Mouse (Mus musculus) spleen, postnatal 4 days (tissue): ENCODE results near the gene Pim2.
A peak's percentile ranks its signal among the peaks of the same experiment; 100 is the strongest.

Experiments used
- DNase-seq, 2 experiments: peaks; one replicate each; pipeline ENCODE4 v3.0.0; 2022; ENCODE audit warnings: low spot score in 2 of 2

Pim2 gene

GRCm38 (mm10) chrX:7878007-7878419 lies at the start of gene Pim2:
Pim2 (plus strand) TSS chrX:7878262.
- peak; percentile 82 to 90 for DNase-seq

- DNase-seq = peak in 1 of 2 experiments; percentile 50
These were observed 40.9 kb upstream of the Pim2 start for GRCm38 (mm10) chrX:7837146-7837545.

- no peak for DNase-seq
These were observed 37.3 kb upstream of the Pim2 start for GRCm38 (mm10) chrX:7840842-7841162.

- peak; percentile 94 to 95 for DNase-seq
These were observed 36.6 kb upstream of the Pim2 start, which contains the start of gene Otud5 for GRCm38 (mm10) chrX:7841163-7842162. Otud5 (plus strand) TSS chrX:7841364.

GRCm38 (mm10) chrX:7842318-7842717 lies 35.7 kb upstream of the Pim2 start:
- peak; percentile 52 to 78 for DNase-seq

GRCm38 (mm10) chrX:7847845-7848244 lies 30.2 kb upstream of the Pim2 start:
- no peak for DNase-seq

- DNase-seq = peak; percentile 36 to 69
These were observed 23.5 kb upstream of the Pim2 start for GRCm38 (mm10) chrX:7854578-7854977.

GRCm38 (mm10) chrX:7859191-7859753 lies 18.8 kb upstream of the Pim2 start:
- no peak for DNase-seq

- DNase-seq = no peak
These were observed 14.9 kb upstream of the Pim2 start for GRCm38 (mm10) chrX:7863181-7863580.

GRCm38 (mm10) chrX:7864551-7864950 lies 13.5 kb upstream of the Pim2 start:
- DNase-seq = no peak

GRCm38 (mm10) chrX:7865343-7865742 lies 12.7 kb upstream of the Pim2 start:
- no peak for DNase-seq

- no peak for DNase-seq
These were observed 12.3 kb upstream of the Pim2 start for GRCm38 (mm10) chrX:7865786-7866185.

- no peak for DNase-seq
These were observed 10.9 kb upstream of the Pim2 start for GRCm38 (mm10) chrX:7867141-7867540.

- DNase-seq = no peak
These were observed 9.6 kb upstream of the Pim2 start for GRCm38 (mm10) chrX:7868506-7868905.

- DNase-seq = no peak
These were observed 8.2 kb upstream of the Pim2 start for GRCm38 (mm10) chrX:7869826-7870225.

GRCm38 (mm10) chrX:7878495-7878894 lies 433 bp downstream of the Pim2 start:
- peak in 1 of 2 experiments; percentile 72 for DNase-seq

GRCm38 (mm10) chrX:7879819-7880218 lies 1.8 kb downstream of the Pim2 start:
- DNase-seq = peak; percentile 58 to 78

GRCm38 (mm10) chrX:7883841-7884567 lies 5.9 kb downstream of the Pim2 start, which contains the start of gene Slc35a2:
Slc35a2 (plus strand) TSS chrX:7884028.
- DNase-seq = peak; percentile 68 to 81

- DNase-seq = no peak
These were observed 20.1 kb downstream of the Pim2 start for GRCm38 (mm10) chrX:7898211-7898610.

- peak; percentile 84 to 87 for DNase-seq
These were observed 21.1 kb downstream of the Pim2 start, which contains the start of the genes Pqbp1 and Timm17b for GRCm38 (mm10) chrX:7898880-7899874. Pqbp1 (minus strand) TSS chrX:7899269. Timm17b (plus strand) TSS chrX:7899357.

- no peak for DNase-seq
These were observed 26.4 kb downstream of the Pim2 start for GRCm38 (mm10) chrX:7904441-7904840.
